Mouse (Mus musculus) spleen, postnatal 0 days (tissue): Measurements from ENCODE around the gene Gm5483. TPM values are rescaled to one million over a fixed set of nuclear protein-coding genes. Genes with fewer than 3 reads are reported as not detected.

Experiments
- polyA plus RNA-seq: library from polyadenylated mRNA; unstranded; fragments of >200 nt; fragmentation: Nextera tagmentation; extraction: Ambion mirVana; gene quantifications from 2 replicates; pipeline ENCODE4 v1.2.1, GENCODE M21; 2015

Gm5483 gene
- polyA plus RNA-seq = 1,313 and 1,703 TPM in 2 replicates

DNA sequence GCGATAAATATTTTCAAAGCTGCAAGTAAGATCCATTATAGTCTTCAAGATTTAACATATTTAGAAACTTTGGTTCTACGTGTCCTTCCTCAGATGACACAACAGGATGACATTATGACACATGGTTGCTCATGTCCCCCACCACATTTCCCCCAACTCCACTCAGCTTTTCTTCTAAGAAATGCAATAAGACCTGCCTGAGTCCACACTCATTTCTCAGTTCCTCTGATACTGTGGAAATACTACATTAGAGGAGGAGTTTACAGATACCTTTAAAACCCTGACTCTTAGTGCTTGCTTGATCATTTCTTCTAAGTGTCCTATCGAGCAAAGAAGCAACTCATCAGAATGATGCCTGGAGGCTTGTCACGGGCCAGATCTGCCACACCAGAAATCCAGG is at the start of gene Gm5483:
Gene Gm5483 (plus strand): TSS at position 301 of the 400 bp plus-strand sequence.

GRCm38 (mm10) chr16:36156402-36156975 is 27.5 kb upstream of the Gm5483 start, which contains the start of gene Stfa2l1:
TSS of gene Stfa2l1 (plus strand) at chr16:36156811.

GRCm38 (mm10) chr16:36209967-36210453 is 26.0 kb downstream of the Gm5483 start, which contains the start of gene Gm5416:
TSS of gene Gm5416 (plus strand) at chr16:36210403.

DNA sequence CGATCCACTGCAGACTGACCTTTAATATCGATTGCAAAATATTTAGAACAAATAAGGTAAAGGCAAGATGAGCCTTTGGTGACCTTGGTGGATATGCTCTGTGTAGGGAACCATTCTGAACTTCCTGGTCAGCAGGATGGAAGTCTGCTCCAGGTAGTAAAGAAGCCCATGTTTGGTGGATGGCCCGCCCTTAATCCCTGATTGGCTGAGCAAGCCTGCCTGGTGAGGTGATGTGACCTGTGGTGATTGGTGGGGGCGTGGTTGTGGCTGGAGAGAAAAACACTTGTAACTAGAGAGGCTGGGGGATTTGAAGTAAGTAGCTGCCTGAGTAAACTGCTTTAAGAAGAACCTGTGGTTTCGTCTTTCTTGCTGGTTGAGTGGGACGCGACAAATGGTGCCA is 37.2 kb downstream of the Gm5483 start, which contains the start of gene 2010005H15Rik:
Gene 2010005H15Rik (plus strand): TSS at position 301 of the 400 bp plus-strand sequence.

Other genes starting within 250 kb of the Gm5483 start
- 15.9 and 18.4 TPM in 2 replicates for gene Parp9, start 245.7 kb upstream of the Gm5483 start, polyA plus RNA-seq
- gene Dtx3l, start 245.1 kb upstream of the Gm5483 start, polyA plus RNA-seq = 6.4 and 7.8 TPM in 2 replicates
- gene Kpna1, start 205.5 kb upstream of the Gm5483 start, polyA plus RNA-seq = 24.0 and 24.6 TPM in 2 replicates
- 4.4 and 4.8 TPM in 2 replicates for gene Wdr5b, start 143.0 kb upstream of the Gm5483 start, polyA plus RNA-seq
- 156 and 159 TPM in 2 replicates for gene Fam162a, start 112.6 kb upstream of the Gm5483 start, polyA plus RNA-seq
- 42.3 and 45.4 TPM in 2 replicates for gene Ccdc58, start 112.5 kb upstream of the Gm5483 start, polyA plus RNA-seq
- 0.08 and 0.23 TPM in 2 replicates for gene Csta1, start 53.0 kb upstream of the Gm5483 start, polyA plus RNA-seq
- gene Stfa2l1, start 27.4 kb upstream of the Gm5483 start, polyA plus RNA-seq = 634 and 837 TPM in 2 replicates
- gene Gm5416, start 26.2 kb downstream of the Gm5483 start, polyA plus RNA-seq = 55.9 and 65.7 TPM in 2 replicates
- gene 2010005H15Rik, start 37.3 kb downstream of the Gm5483 start, polyA plus RNA-seq = 394 and 475 TPM in 2 replicates
- gene Stfa1, start 92.7 kb downstream of the Gm5483 start, polyA plus RNA-seq = 2,161 and 2,883 TPM in 2 replicates
- 18.7 and 20.5 TPM in 2 replicates for gene BC117090, start 150.1 kb downstream of the Gm5483 start, polyA plus RNA-seq
- gene BC100530, start 183.5 kb downstream of the Gm5483 start, polyA plus RNA-seq = 1,785 and 2,465 TPM in 2 replicates
- gene Stfa2, start 224.2 kb downstream of the Gm5483 start, polyA plus RNA-seq = 508 and 698 TPM in 2 replicates